Mouse (Mus musculus): ENCODE data around the gene Mbnl2. TPM values are rescaled to one million over a fixed set of nuclear protein-coding genes. Genes with fewer than 3 reads are reported as not detected.

Gene Mbnl2
- polyA plus RNA-seq, 1 experiment from 2014 or later, result 94.4 TPM

DNA sequence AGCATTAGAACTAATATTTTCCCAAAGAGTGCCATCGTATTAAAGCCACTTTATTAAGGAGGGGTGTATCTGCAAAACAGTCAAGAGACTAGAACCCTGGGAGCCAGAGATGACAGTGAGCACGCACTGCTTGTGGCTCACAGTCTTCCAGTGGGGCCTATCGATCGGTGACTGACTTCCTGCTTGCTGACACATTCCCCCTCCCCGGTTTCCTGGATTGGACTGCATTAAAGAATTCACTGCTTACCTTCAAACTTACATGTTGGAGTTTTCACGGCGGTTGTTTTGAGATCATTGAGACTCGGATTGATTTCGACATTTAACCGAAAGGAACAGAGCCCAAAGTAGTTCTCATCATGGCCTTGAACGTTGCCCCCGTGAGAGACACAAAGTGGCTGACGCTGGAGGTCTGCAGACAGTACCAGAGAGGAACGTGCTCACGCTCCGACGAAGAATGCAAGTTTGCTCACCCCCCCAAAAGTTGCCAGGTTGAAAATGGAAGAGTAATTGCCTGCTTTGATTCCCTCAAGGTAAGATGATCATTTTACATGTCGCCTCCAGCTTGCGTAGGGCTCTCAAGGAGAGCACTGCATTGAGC lies 49.5 kb downstream of the Mbnl2 start:
- no peak overlapping the region for H3K27ac ChIP-seq (ENCODE audit: low read depth, low read length)
- TF ChIP-seq CTCF (IDR thresholded peaks at IDR 0.05; ENCODE audit: low read depth), result no peak
- peaks cover 12% of the 10 kb centered on the region for H3K4me1 ChIP-seq (replicated peaks; ENCODE audit: control insufficient read depth, insufficient read depth, low read length)
- H3K9me3 ChIP-seq (ENCODE audit: control insufficient read depth), result no peaks in the 10 kb centered on the region
- ATAC-seq, result no peak
- H3K9ac ChIP-seq (ENCODE audit: low read depth, low read length), result no peak overlapping the region
- H3K36me3 ChIP-seq (ENCODE audit: control insufficient read depth, insufficient read depth), result peaks cover 28% of the 10 kb centered on the region
- WGBS, result 82% methylated on average over 19 of the region's 19 CpGs
- H3K4me2 ChIP-seq (replicated peaks; ENCODE audit: low read depth), result no peak overlapping the region
- no peaks in the 10 kb centered on the region for H3K27me3 ChIP-seq (replicated peaks; ENCODE audit: control insufficient read depth, insufficient read depth, low read length)
- H3K4me3 ChIP-seq (ENCODE audit: low read depth, low read length), result no peak overlapping the region

DNA sequence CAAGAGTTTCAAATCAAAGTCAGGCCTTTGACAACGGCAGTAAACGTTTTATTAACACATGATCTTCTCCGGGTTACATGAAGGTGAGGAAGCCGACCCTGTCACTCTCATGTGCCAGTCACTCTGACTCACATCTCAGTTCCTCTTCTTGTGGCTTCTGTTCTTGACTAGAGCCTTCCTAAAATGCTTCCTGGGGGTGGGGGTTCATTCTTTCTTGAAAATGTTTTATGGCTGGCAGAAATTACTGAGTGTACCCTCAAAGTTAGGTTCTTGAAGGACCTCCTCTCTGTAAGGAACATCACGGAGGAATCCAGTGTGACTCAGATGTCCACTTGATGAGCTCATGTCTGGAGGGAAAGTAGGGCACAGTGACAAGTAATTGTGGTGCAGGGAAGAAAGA lies 50.2 kb downstream of the Mbnl2 start:
- Histone ChIP-seq H3K27me3 (replicated peaks; ENCODE audit: control insufficient read depth, insufficient read depth, low read length) (no peaks in the 10 kb centered on the region), H3K27ac (ENCODE audit: low read depth, low read length) (no peak overlapping the region), H3K36me3 (ENCODE audit: control insufficient read depth, insufficient read depth) (peaks cover 31% of the 10 kb centered on the region), H3K4me3 (ENCODE audit: low read depth, low read length) (no peak overlapping the region), H3K9me3 (ENCODE audit: control insufficient read depth) (no peaks in the 10 kb centered on the region), H3K9ac (ENCODE audit: low read depth, low read length) (no peak overlapping the region), H3K4me1 (replicated peaks; ENCODE audit: control insufficient read depth, insufficient read depth, low read length) (peaks cover 13% of the 10 kb centered on the region), H3K4me2 (replicated peaks; ENCODE audit: low read depth) (no peak overlapping the region)
- no peak for ATAC-seq
- TF ChIP-seq CTCF (IDR thresholded peaks at IDR 0.05; ENCODE audit: low read depth), result no peak
- 54% methylated on average over 5 of the region's 5 CpGs for WGBS

DNA sequence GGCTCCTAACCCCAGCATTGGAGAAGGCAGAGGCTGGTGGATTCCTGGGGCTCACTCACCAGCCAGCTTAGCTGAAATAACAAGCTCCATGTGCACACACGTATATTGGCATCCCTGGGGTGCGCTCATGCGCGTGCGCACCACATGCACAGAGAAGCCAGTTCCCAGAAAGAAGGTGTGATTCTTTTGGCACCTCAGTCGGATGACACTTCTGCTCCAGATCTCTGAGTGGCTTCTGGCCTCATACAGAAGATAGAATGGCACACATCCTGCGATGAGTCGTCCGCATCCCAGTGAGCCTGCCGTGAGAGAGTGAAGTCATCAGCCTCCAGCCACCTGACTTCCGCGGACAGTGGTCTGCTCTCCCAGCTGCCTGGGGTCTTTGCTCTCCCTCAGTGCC lies 55.0 kb downstream of the Mbnl2 start:
- Histone ChIP-seq H3K4me1 (replicated peaks; ENCODE audit: control insufficient read depth, insufficient read depth, low read length) (0 out of 2 replicates have a peak, but pooled peaks cover 9% of the 10 kb centered on the region), H3K9me3 (ENCODE audit: control insufficient read depth) (no peaks in the 10 kb centered on the region), H3K4me3 (ENCODE audit: low read depth, low read length) (no peak overlapping the region), H3K27me3 (replicated peaks; ENCODE audit: control insufficient read depth, insufficient read depth, low read length) (no peaks in the 10 kb centered on the region), H3K9ac (ENCODE audit: low read depth, low read length) (no peak overlapping the region), H3K27ac (ENCODE audit: low read depth, low read length) (no peak overlapping the region; the same call in 1 of the 2 replicates), H3K36me3 (ENCODE audit: control insufficient read depth, insufficient read depth) (peaks cover 32% of the 10 kb centered on the region), H3K4me2 (replicated peaks; ENCODE audit: low read depth) (no peak overlapping the region)
- TF ChIP-seq CTCF (IDR thresholded peaks at IDR 0.05; ENCODE audit: low read depth), result no peak
- no peak for ATAC-seq
- 72% methylated on average over 12 of the region's 12 CpGs for WGBS

DNA sequence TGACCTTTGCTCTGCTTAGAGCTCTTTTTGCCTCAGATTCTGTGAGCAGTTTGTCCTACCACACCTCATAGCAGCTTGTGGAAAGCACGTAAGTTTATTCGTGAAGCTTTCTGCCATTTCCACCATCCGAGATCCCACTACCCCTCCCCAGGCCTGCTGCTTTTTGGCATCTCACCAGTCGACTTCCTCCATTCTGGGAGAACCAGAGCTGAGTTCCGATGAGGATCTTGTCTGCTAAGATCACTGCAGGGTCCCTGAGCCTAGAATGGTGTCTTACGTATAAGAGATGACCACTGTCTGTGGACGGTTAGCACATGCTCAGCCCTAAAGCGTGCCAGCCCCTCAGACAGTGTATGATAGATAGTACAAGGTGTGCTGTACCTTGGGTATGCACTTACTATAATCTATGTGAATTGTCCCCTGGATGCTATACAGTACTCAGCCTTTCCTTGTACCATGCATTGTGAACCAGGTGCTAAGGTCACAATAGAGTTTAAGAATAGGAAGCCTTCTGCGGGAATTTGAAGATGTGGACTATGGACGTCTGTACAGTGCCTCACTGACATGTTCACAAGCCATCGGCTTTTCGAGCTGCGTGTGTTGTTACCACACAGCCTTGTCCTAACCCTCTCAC lies 55.5 kb downstream of the Mbnl2 start:
- 60% methylated on average over 13 of the region's 13 CpGs for WGBS
- H3K9ac ChIP-seq (ENCODE audit: low read depth, low read length), result no peak overlapping the region
- no peaks in the 10 kb centered on the region for H3K27me3 ChIP-seq (replicated peaks; ENCODE audit: control insufficient read depth, insufficient read depth, low read length)
- H3K27ac ChIP-seq (ENCODE audit: low read depth, low read length), result no peak overlapping the region; the same call in 1 of the 2 replicates
- H3K4me1 ChIP-seq (replicated peaks; ENCODE audit: control insufficient read depth, insufficient read depth, low read length), result 0 out of 2 replicates have a peak, but pooled peaks cover 11% of the 10 kb centered on the region
- no peak overlapping the region for H3K4me2 ChIP-seq (replicated peaks; ENCODE audit: low read depth)
- peaks cover 27% of the 10 kb centered on the region for H3K36me3 ChIP-seq (ENCODE audit: control insufficient read depth, insufficient read depth)
- H3K4me3 ChIP-seq (ENCODE audit: low read depth, low read length), result no peak overlapping the region
- peak; percentile 53 for ATAC-seq
- TF ChIP-seq CTCF (IDR thresholded peaks at IDR 0.05; ENCODE audit: low read depth), result no peak
- no peaks in the 10 kb centered on the region for H3K9me3 ChIP-seq (ENCODE audit: control insufficient read depth)

DNA sequence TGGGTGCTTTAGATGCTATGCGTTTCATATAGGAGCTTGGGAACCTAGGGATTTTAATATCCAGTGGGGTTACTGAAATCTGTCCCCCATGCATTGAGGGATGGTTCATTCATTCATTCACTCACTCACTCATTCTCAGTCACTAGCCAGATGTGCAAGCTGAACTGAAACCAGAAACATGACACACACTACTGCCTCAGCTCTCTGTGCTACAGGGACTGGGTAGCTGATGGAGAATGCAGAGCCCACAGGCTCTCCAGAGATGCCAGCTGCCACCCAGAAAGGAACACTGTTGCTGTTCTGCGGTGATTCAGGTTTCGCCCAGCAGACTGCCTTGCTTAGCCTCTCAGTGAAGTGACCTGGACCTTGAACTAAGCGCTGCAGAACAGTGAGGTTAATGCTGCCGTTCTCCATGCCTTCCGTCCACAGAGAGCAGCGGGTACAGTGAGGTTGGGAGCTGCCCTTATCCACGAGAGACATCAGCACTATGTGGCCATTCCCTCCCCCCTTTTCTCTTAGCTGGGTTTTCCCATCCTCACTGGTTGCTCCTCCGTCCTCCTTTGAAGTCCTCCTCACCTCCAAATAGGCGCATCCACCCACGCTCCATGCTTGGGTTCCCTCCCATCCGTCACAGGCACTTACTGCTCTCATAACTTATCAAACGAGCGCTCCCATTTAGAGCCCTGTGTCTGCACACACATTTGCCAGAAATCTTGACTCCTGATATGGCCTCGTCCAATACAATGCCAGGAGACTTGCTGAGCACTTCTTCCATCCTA lies 58.2 kb downstream of the Mbnl2 start:
- H3K4me1 ChIP-seq (replicated peaks; ENCODE audit: control insufficient read depth, insufficient read depth, low read length), result peaks cover 20% of the 10 kb centered on the region; the same call in 1 of the 2 replicates
- no peak overlapping the region for H3K9ac ChIP-seq (ENCODE audit: low read depth, low read length)
- WGBS, result 76% methylated on average over 15 of the region's 15 CpGs
- H3K27ac ChIP-seq (ENCODE audit: low read depth, low read length), result no peak overlapping the region
- no peak for ATAC-seq
- H3K9me3 ChIP-seq (ENCODE audit: control insufficient read depth), result no peaks in the 10 kb centered on the region
- no peak for TF ChIP-seq CTCF (IDR thresholded peaks at IDR 0.05; ENCODE audit: low read depth)
- no peak overlapping the region for H3K4me3 ChIP-seq (ENCODE audit: low read depth, low read length)
- H3K4me2 ChIP-seq (replicated peaks; ENCODE audit: low read depth), result no peak overlapping the region
- no peaks in the 10 kb centered on the region for H3K27me3 ChIP-seq (replicated peaks; ENCODE audit: control insufficient read depth, insufficient read depth, low read length)
- peaks cover 19% of the 10 kb centered on the region for H3K36me3 ChIP-seq (ENCODE audit: control insufficient read depth, insufficient read depth)

DNA sequence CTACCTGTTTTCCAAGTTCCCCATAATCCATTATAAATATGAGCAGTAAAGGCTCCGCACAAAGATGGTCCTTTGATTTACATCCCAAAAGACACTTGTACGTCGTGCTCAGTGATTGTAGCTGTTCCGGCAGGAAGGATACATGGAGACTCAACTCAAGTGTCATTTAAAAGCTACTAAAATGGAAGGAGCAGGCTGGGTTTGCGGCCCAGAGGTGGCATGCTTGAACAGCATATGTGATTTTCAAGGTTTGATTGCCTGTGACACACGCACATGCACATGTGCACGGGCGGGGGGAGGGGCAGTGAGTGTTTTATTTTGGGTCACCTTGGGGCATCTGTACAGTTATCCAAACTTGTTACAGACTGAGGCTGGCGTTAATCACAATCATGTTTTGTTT lies 59.9 kb downstream of the Mbnl2 start:
- 79% methylated on average over 9 of the region's 9 CpGs for WGBS
- H3K9ac ChIP-seq (ENCODE audit: low read depth, low read length), result no peak overlapping the region
- no peak for ATAC-seq

More for the DNA sequence above, 59.9 kb downstream of the Mbnl2 start:
- no peaks in the 10 kb centered on the region for H3K9me3 ChIP-seq (ENCODE audit: control insufficient read depth)
- no peak overlapping the region for H3K27ac ChIP-seq (ENCODE audit: low read depth, low read length)
- peaks cover 14% of the 10 kb centered on the region for H3K36me3 ChIP-seq (ENCODE audit: control insufficient read depth, insufficient read depth)
- H3K4me1 ChIP-seq (replicated peaks; ENCODE audit: control insufficient read depth, insufficient read depth, low read length), result peaks cover 22% of the 10 kb centered on the region; the same call in 1 of the 2 replicates
- H3K4me3 ChIP-seq (ENCODE audit: low read depth, low read length), result no peak overlapping the region
- H3K4me2 ChIP-seq (replicated peaks; ENCODE audit: low read depth), result no peak overlapping the region
- no peaks in the 10 kb centered on the region for H3K27me3 ChIP-seq (replicated peaks; ENCODE audit: control insufficient read depth, insufficient read depth, low read length)
- no peak for TF ChIP-seq CTCF (IDR thresholded peaks at IDR 0.05; ENCODE audit: low read depth)

All from intestine, postnatal 0 days (tissue).